Mouse (Mus musculus): Measurements from ENCODE around the gene Dop1b. TPM values are rescaled to one million over a fixed set of nuclear protein-coding genes. Genes with fewer than 3 reads are reported as not detected.

Dop1b gene
- polyA plus RNA-seq, 1 experiment from 2014 or later = 20.2 TPM

DNA sequence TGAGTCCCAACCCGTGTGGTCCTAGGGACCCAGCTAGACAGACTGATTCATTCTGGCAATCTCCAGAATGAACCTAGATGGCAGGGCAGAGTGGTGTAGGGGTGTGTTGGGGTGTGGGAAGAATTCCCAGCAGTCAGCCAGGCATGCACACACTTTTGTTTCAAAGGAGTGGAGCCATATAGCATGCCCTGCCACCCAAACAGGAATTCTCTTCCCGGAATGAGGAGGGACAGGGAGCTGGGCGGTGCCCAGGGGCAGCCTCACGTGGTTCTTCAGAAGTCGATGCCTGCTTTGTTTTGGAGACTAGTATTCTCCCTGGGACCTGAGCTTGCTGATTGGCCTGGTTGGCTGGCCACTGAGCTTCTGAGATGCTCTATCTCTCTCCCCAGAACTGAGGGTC is 83.1 kb downstream of the Dop1b start:
- 73% methylated on average over 5 of the region's 5 CpGs for WGBS
- Histone ChIP-seq H3K4me3 (no peak overlapping the region), H3K27me3 (ENCODE audit: insufficient read depth, poor library complexity, severe bottlenecking) (no peaks in the 10 kb centered on the region), H3K36me3 (peaks cover under 1% of the 10 kb centered on the region; the same call in 1 of the 2 replicates), H3K4me1 (replicated peaks) (peaks cover 27% of the 10 kb centered on the region), H3K9me3 (no peaks in the 10 kb centered on the region), H3K27ac (peak overlapping the region; percentile 56)
- DNase-seq (ENCODE audit: low spot score) = no peak

DNA sequence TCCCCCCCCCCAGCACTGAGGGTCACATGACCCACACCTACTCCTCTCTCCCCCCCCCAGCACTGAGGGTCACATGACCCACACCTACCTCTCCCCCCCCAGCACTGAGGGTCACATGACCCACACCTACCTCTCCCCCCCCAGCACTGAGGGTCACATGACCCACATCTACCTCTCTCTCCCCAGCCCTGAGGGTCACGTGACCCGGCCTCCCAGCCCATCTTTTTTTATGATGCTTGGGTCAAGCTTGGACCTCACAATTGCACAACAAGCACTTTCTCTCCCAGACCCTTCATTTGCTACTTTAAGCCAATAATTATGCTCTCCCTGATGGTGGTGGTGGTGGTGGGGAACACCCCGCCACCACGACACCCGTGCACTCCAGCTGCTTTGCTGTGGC is 83.7 kb downstream of the Dop1b start:
- no peaks in the 10 kb centered on the region for H3K9me3 ChIP-seq
- H3K36me3 ChIP-seq = peaks cover 5% of the 10 kb centered on the region; the same call in 1 of the 2 replicates
- H3K27ac ChIP-seq = no peak overlapping the region
- whole genome bisulfite sequencing = 99% methylated on average over 5 of the region's 5 CpGs
- peaks cover 22% of the 10 kb centered on the region for H3K4me1 ChIP-seq (replicated peaks)
- DNase-seq (ENCODE audit: low spot score) = no peak
- H3K27me3 ChIP-seq (ENCODE audit: insufficient read depth, poor library complexity, severe bottlenecking) = no peaks in the 10 kb centered on the region
- no peak overlapping the region for H3K4me3 ChIP-seq

DNA sequence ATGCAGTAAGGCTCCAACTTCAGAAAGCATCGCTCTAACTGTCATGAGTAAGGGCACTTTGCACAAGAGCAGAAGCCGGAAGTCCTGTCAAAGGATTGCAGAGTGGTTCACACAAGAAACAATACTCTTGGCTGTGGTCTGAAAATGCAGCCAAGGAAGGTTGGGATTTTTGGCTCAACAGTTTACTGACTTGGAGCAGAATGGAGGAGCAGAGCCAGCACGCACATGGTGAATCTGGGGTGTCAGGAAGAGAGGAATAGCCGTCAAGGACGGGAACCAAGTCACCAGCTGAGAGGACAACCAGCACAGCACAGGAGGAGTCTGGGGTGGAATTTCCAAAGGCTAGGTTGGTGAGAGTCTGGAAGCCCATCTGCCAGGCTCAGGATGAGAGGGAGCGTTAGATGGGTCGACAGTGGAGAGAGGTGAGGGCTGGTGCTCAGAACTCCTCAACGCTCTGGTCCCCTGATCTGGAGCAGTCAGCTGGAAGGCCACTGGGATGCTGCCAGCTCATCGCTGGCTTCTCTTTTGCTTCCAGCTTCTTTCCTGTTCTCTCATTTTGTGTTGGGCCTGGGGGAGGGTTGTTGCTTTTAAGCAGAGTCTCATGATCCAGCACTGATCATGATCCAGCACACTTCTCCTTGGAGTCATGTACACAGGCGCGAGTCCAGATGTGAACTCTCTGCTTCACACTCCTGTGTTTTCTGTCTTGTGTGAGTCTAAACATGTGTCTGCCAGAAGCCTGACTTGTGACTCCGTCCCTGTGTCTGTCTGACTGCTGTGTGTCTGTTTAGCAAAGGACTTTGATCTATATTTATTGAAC is 85.5 kb downstream of the Dop1b start:
- H3K27ac ChIP-seq = no peak overlapping the region
- H3K27me3 ChIP-seq (ENCODE audit: insufficient read depth, poor library complexity, severe bottlenecking) = no peaks in the 10 kb centered on the region
- DNase-seq (ENCODE audit: low spot score) = no peak
- H3K4me1 ChIP-seq (replicated peaks) = peaks cover 14% of the 10 kb centered on the region; the same call in 1 of the 2 replicates
- peaks cover 6% of the 10 kb centered on the region; the same call in 1 of the 2 replicates for H3K36me3 ChIP-seq
- WGBS = 84% methylated on average over 12 of the region's 12 CpGs
- no peaks in the 10 kb centered on the region for H3K9me3 ChIP-seq
- no peak overlapping the region for H3K4me3 ChIP-seq

DNA sequence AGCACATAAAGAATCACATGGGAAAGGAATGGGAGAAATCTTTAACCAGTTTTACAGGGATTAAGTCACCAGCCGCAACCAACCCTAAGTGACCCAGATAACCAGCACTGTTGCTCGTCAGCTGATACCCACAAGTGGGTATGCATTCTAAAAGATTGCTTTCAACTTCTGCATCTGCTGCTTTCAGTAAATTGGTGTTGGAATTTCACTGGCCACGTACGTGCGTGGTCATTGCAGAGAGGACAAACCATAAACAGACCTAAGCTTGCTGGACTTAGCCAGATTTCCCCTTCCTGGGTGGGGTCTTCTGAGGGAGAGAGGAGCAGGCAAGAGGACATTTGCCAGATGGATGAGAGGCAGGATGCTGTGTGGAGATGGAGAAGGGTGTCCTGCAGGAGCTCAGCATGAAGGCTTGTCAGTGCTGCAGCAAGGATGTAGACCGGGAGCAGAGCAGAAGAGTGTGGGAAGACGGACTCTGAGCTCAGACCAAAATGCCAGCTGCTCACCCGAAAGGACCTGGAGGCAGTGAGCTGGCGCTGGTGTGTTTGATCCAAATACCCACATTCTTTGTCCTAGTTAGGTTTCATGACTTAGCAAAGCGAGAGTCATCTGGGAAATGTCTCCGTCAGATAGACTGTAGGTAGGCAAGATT is 86.3 kb downstream of the Dop1b start:
- Histone ChIP-seq H3K9me3 (no peaks in the 10 kb centered on the region), H3K4me1 (replicated peaks) (peaks cover 14% of the 10 kb centered on the region; the same call in 1 of the 2 replicates), H3K36me3 (peaks cover 6% of the 10 kb centered on the region; the same call in 1 of the 2 replicates), H3K27ac (no peak overlapping the region), H3K27me3 (ENCODE audit: insufficient read depth, poor library complexity, severe bottlenecking) (no peaks in the 10 kb centered on the region), H3K4me3 (no peak overlapping the region)
- 88% methylated on average over 11 of the region's 11 CpGs for WGBS
- no peak for DNase-seq (ENCODE audit: low spot score)

DNA sequence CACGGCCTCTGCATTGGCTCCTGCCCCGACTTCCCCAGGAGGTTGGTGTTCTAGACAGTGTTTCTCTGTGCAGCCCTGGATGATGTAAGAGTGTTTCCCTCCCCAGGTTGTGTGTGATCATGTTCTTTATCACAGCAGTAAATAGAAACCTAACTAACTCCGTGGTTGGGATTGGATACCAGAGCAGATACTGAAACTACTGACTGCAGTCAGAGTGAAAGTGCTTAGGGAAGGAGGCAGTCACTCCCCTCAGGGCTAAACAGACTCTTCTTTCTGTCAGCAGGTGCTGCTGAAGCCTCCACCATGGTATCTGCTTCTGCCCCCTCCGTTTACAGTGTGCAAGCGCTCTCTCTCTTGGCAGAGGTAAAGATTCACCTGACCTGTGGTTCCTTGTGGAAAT is 86.9 kb downstream of the Dop1b start:
- DNase-seq (ENCODE audit: low spot score) = no peak
- no peak overlapping the region for H3K27ac ChIP-seq
- no peaks in the 10 kb centered on the region for H3K9me3 ChIP-seq
- 80% methylated on average over 5 of the region's 5 CpGs for WGBS
- H3K36me3 ChIP-seq = peaks cover 12% of the 10 kb centered on the region; the same call in 1 of the 2 replicates
- no peak overlapping the region for H3K4me3 ChIP-seq
- no peaks in the 10 kb centered on the region for H3K27me3 ChIP-seq (ENCODE audit: insufficient read depth, poor library complexity, severe bottlenecking)
- peaks cover 14% of the 10 kb centered on the region; the same call in 1 of the 2 replicates for H3K4me1 ChIP-seq (replicated peaks)

DNA sequence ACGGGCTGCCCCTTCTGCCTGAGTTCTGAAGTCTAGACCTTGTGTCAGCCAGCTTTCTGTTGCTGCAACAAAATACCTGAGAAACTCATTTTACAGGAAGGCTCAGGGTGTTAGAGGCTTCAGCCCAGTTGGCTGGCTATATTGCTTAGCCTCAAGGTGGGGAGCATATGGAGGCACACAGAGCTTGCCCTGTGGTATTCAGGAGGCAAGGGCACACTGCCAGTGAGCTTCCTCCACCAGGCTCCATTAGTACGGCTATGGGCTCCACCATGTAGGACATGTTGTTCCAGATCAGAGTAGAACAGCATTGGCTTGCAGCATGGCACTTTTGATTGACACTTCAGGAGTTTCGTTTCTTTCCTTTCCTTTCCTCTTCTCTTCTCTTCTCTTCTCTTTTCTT is 87.4 kb downstream of the Dop1b start:
- WGBS = 83% methylated on average over 3 of the region's 3 CpGs
- H3K27me3 ChIP-seq (ENCODE audit: insufficient read depth, poor library complexity, severe bottlenecking) = no peaks in the 10 kb centered on the region

DNA sequence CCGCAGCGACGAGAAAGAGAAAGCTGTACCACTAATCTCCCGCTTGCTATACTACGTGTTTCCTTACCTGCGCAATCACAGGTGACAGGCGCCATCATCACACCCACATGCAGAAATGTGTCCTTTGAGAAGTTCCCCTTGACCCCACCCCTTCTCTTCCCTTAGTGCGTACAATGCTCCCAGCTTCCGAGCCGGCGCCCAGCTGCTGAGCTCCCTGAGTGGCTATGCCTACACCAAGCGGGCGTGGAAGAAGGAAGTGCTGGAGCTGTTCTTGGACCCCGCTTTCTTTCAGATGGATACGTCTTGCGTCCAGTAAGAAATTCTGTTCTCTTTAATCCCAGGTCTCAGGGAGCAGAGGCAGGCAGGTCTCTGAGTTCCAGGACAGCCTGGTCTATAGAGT is 88.2 kb downstream of the Dop1b start:
- H3K4me1 ChIP-seq (replicated peaks) = peaks cover 8% of the 10 kb centered on the region; the same call in 1 of the 2 replicates
- 94% methylated on average over 16 of the region's 16 CpGs for WGBS

More for the DNA sequence above, 87.4 kb downstream of the Dop1b start:
- Histone ChIP-seq H3K4me1 (replicated peaks) (peaks cover 14% of the 10 kb centered on the region; the same call in 1 of the 2 replicates), H3K4me3 (no peak overlapping the region), H3K27ac (no peak overlapping the region), H3K9me3 (no peaks in the 10 kb centered on the region), H3K36me3 (peaks cover 14% of the 10 kb centered on the region; the same call in 1 of the 2 replicates)
- DNase-seq (ENCODE audit: low spot score) = no peak

DNA sequence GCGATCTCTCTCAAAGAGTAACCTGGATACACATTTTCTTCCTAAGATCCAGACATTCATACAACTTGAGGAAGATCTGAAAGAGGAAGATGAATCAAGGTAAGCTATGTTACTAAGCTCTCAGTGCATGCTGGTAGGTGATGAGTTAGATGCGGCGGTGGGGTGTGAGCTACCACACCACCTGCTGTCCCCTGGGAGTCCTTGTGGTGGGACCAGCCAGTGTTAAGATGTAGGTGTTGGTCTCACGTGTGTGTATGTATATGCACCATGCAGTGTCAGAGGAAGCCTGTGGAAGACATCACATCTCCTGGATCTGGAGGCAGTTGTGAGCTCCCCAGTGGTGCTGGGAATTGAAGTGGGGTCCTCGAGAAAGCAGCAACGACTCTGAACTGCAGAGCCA is 95.5 kb downstream of the Dop1b start:
- Histone ChIP-seq H3K4me1 (replicated peaks) (peaks cover 32% of the 10 kb centered on the region), H3K36me3 (peaks cover 38% of the 10 kb centered on the region), H3K27me3 (ENCODE audit: insufficient read depth, poor library complexity, severe bottlenecking) (no peaks in the 10 kb centered on the region), H3K4me3 (no peak overlapping the region), H3K27ac (no peak overlapping the region), H3K9me3 (peaks cover 12% of the 10 kb centered on the region)
- no peak for DNase-seq (ENCODE audit: low spot score)
- 93% methylated on average over 6 of the region's 6 CpGs for whole genome bisulfite sequencing

More for the DNA sequence above, 88.2 kb downstream of the Dop1b start:
- DNase-seq (ENCODE audit: low spot score) = no peak
- no peak overlapping the region for H3K27ac ChIP-seq
- H3K4me3 ChIP-seq = no peak overlapping the region
- H3K9me3 ChIP-seq = no peaks in the 10 kb centered on the region
- H3K27me3 ChIP-seq (ENCODE audit: insufficient read depth, poor library complexity, severe bottlenecking) = no peaks in the 10 kb centered on the region
- H3K36me3 ChIP-seq = peaks cover 17% of the 10 kb centered on the region; the same call in 1 of the 2 replicates

DNA sequence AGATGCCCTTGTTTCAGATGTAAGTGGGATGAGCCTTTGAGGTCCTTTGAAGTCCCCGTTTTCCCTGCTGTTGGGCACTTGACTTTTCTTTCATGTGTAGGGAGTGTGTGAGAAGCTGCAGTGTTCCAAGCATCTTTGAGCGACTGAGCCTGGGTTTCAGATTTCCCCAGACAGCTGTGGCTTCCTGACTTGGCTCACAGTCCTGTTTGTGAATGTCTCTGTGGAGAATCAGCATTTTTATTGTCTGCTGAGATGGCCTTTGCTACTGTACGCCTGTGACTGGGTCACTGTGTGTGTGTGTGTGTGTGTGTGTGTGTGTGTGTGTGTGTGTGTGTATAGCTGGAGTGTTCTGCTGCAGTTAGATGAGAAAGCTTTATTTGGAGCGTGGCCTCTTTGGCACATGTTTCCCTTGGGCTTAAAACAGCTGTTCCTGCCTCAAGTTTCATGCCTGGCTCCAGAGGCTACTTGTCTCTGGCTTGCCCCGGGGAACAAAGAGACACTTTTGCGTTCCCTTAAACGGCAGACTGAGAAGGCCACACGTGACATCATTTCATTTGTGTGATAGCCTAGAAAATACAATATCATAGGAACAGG is 96.4 kb downstream of the Dop1b start:
- H3K4me3 ChIP-seq = no peak overlapping the region
- H3K27ac ChIP-seq = peak overlapping the region; percentile 70
- peaks cover 43% of the 10 kb centered on the region for H3K36me3 ChIP-seq
- peaks cover 17% of the 10 kb centered on the region for H3K9me3 ChIP-seq
- 47% methylated on average over 8 of the region's 8 CpGs for WGBS
- no peaks in the 10 kb centered on the region for H3K27me3 ChIP-seq (ENCODE audit: insufficient read depth, poor library complexity, severe bottlenecking)
- peaks cover 32% of the 10 kb centered on the region for H3K4me1 ChIP-seq (replicated peaks)
- peak; percentile 52 for DNase-seq (ENCODE audit: low spot score)

DNA sequence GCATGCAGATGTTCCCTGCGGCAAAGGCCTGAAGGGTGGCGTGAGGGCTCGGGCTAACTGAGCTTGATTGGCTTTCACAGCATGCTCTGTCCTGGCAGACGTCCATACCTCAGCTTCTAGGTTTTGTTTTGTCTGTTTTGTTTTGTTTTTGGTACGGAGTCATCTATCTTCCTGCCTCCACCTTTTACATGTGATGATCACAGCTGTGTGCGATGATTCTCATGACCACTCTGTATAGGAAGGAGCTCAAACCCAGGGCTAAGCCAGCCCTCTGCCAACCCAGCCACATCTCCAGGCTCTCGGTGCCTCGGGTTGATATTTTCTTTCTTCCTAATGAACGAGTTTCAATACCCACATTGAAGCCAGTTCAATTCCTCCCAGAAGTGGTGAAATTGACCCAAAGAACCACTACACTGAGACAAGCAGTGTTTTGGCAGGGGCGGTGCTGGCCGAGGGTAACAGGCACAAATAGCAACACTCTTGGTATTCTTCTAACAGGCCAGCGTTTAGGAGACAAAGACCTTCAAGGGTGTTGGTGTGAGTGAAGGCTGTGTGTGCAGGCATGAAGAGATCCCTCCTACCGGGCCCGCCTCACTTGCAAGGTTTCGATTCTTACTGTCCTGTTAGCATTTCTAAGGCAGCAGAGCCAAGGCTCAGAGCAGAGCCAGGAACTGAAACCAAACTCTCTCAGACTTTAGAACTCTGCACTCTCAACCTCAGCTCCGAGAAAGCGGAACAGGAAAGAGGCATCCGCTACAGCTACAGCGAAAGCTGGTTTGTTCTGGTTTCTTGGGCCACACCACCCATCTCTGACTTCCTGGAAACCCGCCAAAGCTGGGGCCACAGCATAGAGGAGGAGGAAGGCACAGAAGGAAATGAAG is 104.4 kb downstream of the Dop1b start:
- DNase-seq (ENCODE audit: low spot score) = no peak
- Histone ChIP-seq H3K27ac (peak overlapping the region; percentile 13; the same call in 1 of the 2 replicates), H3K36me3 (peaks cover 15% of the 10 kb centered on the region), H3K4me3 (no peak overlapping the region), H3K27me3 (ENCODE audit: insufficient read depth, poor library complexity, severe bottlenecking) (no peaks in the 10 kb centered on the region), H3K4me1 (replicated peaks) (peaks cover 17% of the 10 kb centered on the region), H3K9me3 (peaks cover 15% of the 10 kb centered on the region)
- 63% methylated on average over 20 of the region's 20 CpGs for WGBS

DNA sequence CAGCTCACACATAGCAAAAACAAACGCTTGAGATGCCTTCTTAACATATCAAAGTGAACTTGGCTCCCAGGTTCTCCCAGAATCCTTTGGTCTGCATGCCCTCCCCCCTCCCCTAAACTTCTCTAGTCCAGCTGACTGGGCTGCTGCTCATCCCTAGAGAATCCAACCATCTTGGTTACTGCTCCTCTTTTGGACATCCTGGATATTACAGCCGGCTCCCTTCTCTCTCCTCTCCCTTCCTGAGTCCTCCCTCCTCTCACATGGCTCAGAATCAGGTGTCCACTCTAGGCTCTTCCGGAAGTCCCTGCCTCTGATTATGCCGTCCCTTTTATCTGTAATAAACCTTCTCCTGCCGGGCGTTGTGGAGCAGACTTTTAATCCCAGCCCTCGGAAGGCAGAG is 105.2 kb downstream of the Dop1b start:
- H3K27me3 ChIP-seq (ENCODE audit: insufficient read depth, poor library complexity, severe bottlenecking) = no peaks in the 10 kb centered on the region
- no peak for DNase-seq (ENCODE audit: low spot score)
- H3K4me1 ChIP-seq (replicated peaks) = peaks cover 17% of the 10 kb centered on the region
- H3K4me3 ChIP-seq = no peak overlapping the region
- H3K9me3 ChIP-seq = peaks cover 8% of the 10 kb centered on the region
- no peak overlapping the region for H3K27ac ChIP-seq
- peaks cover 8% of the 10 kb centered on the region for H3K36me3 ChIP-seq
- 79% methylated on average over 7 of the region's 7 CpGs for WGBS

DNA sequence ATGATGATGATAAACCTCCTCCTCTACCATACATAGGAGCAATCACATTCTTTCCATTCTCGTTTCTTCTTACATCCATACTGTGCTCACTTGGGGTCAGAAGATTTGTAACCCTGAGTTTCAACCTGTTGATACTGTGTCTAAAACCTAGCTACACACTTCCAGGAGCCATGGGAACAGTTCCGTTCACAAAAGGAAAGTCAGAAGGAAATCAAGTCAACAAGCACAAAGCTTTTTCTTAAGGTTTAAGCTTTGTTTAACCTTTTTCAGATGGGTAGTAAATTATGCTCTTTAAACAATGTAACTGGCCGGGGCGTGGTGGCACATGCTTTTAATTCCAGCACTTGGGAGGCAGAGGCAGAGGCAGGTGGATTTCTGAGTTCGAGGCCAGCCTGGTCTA is 105.7 kb downstream of the Dop1b start:
- WGBS = 91% methylated on average over 5 of the region's 5 CpGs
- Histone ChIP-seq H3K36me3 (peaks cover 3% of the 10 kb centered on the region), H3K27me3 (ENCODE audit: insufficient read depth, poor library complexity, severe bottlenecking) (no peaks in the 10 kb centered on the region), H3K4me1 (replicated peaks) (peaks cover 17% of the 10 kb centered on the region), H3K4me3 (no peak overlapping the region), H3K27ac (no peak overlapping the region), H3K9me3 (peaks cover 3% of the 10 kb centered on the region)
- no peak for DNase-seq (ENCODE audit: low spot score)

Measured in hindbrain, embryonic 10.5 days (tissue).